Mouse (Mus musculus) lung, postnatal 14 days (tissue): ENCODE data around the gene Sec1.
"Not testable (repeated sequence)": the region's sequence is repeated elsewhere in the genome, so short reads cannot be mapped to it uniquely, and the experiment has no call there.

ENCODE experiments used
- DNase-seq: peaks from one replicate; pipeline ENCODE4 v3.0.0; 2021

Gene Sec1

GRCm38 (mm10) chr7:45677627-45678295 lies 16.4 kb downstream of the Sec1 start:
- DNase-seq: no peak

- no peak for DNase-seq
Observed at GRCm38 (mm10) chr7:45668921-45669320, 25.3 kb downstream of the Sec1 start.

GRCm38 (mm10) chr7:45667761-45668160 lies 26.4 kb downstream of the Sec1 start:
- DNase-seq: no peak

GRCm38 (mm10) chr7:45666161-45666560 lies 28.0 kb downstream of the Sec1 start, which contains the start of gene Fut2:
TSS of gene Fut2 (minus strand) at chr7:45666394.
- DNase-seq: no peak

GRCm38 (mm10) chr7:45665303-45666138 lies 28.7 kb downstream of the Sec1 start:
- DNase-seq: no peak

GRCm38 (mm10) chr7:45661702-45662101 lies 32.5 kb downstream of the Sec1 start:
- not testable (repeated sequence) for DNase-seq

- no peak for DNase-seq
Observed at GRCm38 (mm10) chr7:45660746-45661478, 33.3 kb downstream of the Sec1 start.

GRCm38 (mm10) chr7:45654424-45655047 lies 39.7 kb downstream of the Sec1 start:
- no peak for DNase-seq

GRCm38 (mm10) chr7:45650484-45650883 lies 43.7 kb downstream of the Sec1 start:
- not testable (repeated sequence) for DNase-seq

GRCm38 (mm10) chr7:45649351-45649750 lies 44.9 kb downstream of the Sec1 start:
- no peak for DNase-seq

- no peak for DNase-seq
Observed at GRCm38 (mm10) chr7:45646671-45647070, 47.5 kb downstream of the Sec1 start.

- no peak for DNase-seq
Observed at GRCm38 (mm10) chr7:45645591-45645971, 48.6 kb downstream of the Sec1 start.

- no peak for DNase-seq
Observed at GRCm38 (mm10) chr7:45644872-45645590, 49.2 kb downstream of the Sec1 start.

GRCm38 (mm10) chr7:45644183-45644582 lies 50.0 kb downstream of the Sec1 start:
- no peak for DNase-seq

- DNase-seq: peak; percentile 92
Observed at GRCm38 (mm10) chr7:45643441-45644178, 50.6 kb downstream of the Sec1 start.

GRCm38 (mm10) chr7:45642503-45643255 lies 51.5 kb downstream of the Sec1 start:
- DNase-seq: no peak

GRCm38 (mm10) chr7:45642083-45642482 lies 52.1 kb downstream of the Sec1 start:
- no peak for DNase-seq

GRCm38 (mm10) chr7:45641391-45642040 lies 52.7 kb downstream of the Sec1 start:
- DNase-seq: peak; percentile 43

GRCm38 (mm10) chr7:45640191-45640957 lies 53.8 kb downstream of the Sec1 start:
- no peak for DNase-seq
